Mouse (Mus musculus) left cerebral cortex, postnatal 10 days (tissue): ENCODE measurements around the gene Gm8369. TPM values are rescaled to one million over a fixed set of nuclear protein-coding genes. Genes with fewer than 3 reads are reported as not detected.
"Not testable (repeated sequence)": the region's sequence is repeated elsewhere in the genome, so short reads cannot be mapped to it uniquely, and the experiment has no call there.

ENCODE experiments used
- DNase-seq, 2 experiments: peaks; one replicate each; pipeline ENCODE4 v3.0.0; 2021 to 2022; ENCODE audit warnings: low spot score in 2 of 2, mixed read lengths in 1 of 2; ENCODE audit errors: extremely low spot score in 1 of 2
- intact Hi-C: fragments of 180-260 bp; cut with DNase I; formaldehyde crosslinking; loops from one replicate; pipeline ENCODE4 v1.15.1; 2025
- total RNA-seq, 2 experiments: library from RNA; stranded (reverse); gene quantifications; 2 replicates each; pipeline ENCODE4 v1.2.3; 2021

The Gm8369 gene
- 1 to 10 TPM; 1.0 to 1.1 TPM for total RNA-seq

- intact Hi-C loops, result no loop called here
Observed at GRCm38 (mm10) chr19:11485746-11486145, at the start of gene Gm8369. TSS of gene Gm8369 (plus strand) at chr19:11485938.

GRCm38 (mm10) chr19:11443338-11443737 is 42.4 kb upstream of the Gm8369 start, which contains the start of gene Ms4a4b:
TSS of gene Ms4a4b (plus strand) at chr19:11443553.
- intact Hi-C loops, result no loop called here
- DNase-seq, result no peak

More at GRCm38 (mm10) chr19:11485746-11486145, at the start of gene Gm8369:
- DNase-seq, result peak in 1 of 2 experiments; percentile 34

GRCm38 (mm10) chr19:11443964-11444363 is 41.8 kb upstream of the Gm8369 start:
- DNase-seq, result no peak

GRCm38 (mm10) chr19:11447238-11447637 is 38.5 kb upstream of the Gm8369 start:
- intact Hi-C loops, result no loop called here
- DNase-seq, result no peak

More at GRCm38 (mm10) chr19:11443964-11444363, 41.8 kb upstream of the Gm8369 start:
- intact Hi-C loops, result no loop called here

- DNase-seq, intact Hi-C loops: not testable (repeated sequence)
Observed at GRCm38 (mm10) chr19:11459041-11459440, 26.7 kb upstream of the Gm8369 start.

GRCm38 (mm10) chr19:11464795-11465194 is 20.9 kb upstream of the Gm8369 start:
- DNase-seq, intact Hi-C loops: not testable (repeated sequence)

GRCm38 (mm10) chr19:11466471-11466870 is 19.3 kb upstream of the Gm8369 start:
- intact Hi-C loops, result no loop called here
- DNase-seq, result no peak

- intact Hi-C loops, DNase-seq: not testable (repeated sequence)
Observed at GRCm38 (mm10) chr19:11468361-11468760, 17.4 kb upstream of the Gm8369 start.

GRCm38 (mm10) chr19:11469215-11469614 is 16.5 kb upstream of the Gm8369 start, which contains the start of gene Ms4a6c:
TSS of gene Ms4a6c (plus strand) at chr19:11469366.
- DNase-seq, intact Hi-C loops: not testable (repeated sequence)

- no peak for DNase-seq
- intact Hi-C loops, result no loop called here
Observed at GRCm38 (mm10) chr19:11479714-11480113, 6.0 kb upstream of the Gm8369 start.

GRCm38 (mm10) chr19:11482684-11483083 is 3.1 kb upstream of the Gm8369 start:
- intact Hi-C loops, result no loop called here
- no peak for DNase-seq

GRCm38 (mm10) chr19:11483941-11484340 is 1.8 kb upstream of the Gm8369 start:
- DNase-seq, result no peak

GRCm38 (mm10) chr19:11484388-11484787 is 1.4 kb upstream of the Gm8369 start:
- no peak for DNase-seq

More at GRCm38 (mm10) chr19:11483941-11484340, 1.8 kb upstream of the Gm8369 start:
- intact Hi-C loops, result no loop called here

GRCm38 (mm10) chr19:11485266-11485665 is 472 bp upstream of the Gm8369 start:
- no peak for DNase-seq
- intact Hi-C loops, result no loop called here

More at GRCm38 (mm10) chr19:11484388-11484787, 1.4 kb upstream of the Gm8369 start:
- intact Hi-C loops, result no loop called here

- no peak for DNase-seq
- intact Hi-C loops, result no loop called here
Observed at GRCm38 (mm10) chr19:11486599-11486998, 861 bp downstream of the Gm8369 start.

- no peak for DNase-seq
- intact Hi-C loops, result no loop called here
Observed at GRCm38 (mm10) chr19:11491406-11492189, 5.9 kb downstream of the Gm8369 start.

GRCm38 (mm10) chr19:11492671-11493070 is 6.9 kb downstream of the Gm8369 start:
- DNase-seq, result no peak
- intact Hi-C loops, result no loop called here

- no peak for DNase-seq
Observed at GRCm38 (mm10) chr19:11494519-11494918, 8.8 kb downstream of the Gm8369 start.

GRCm38 (mm10) chr19:11496361-11496760 is 10.6 kb downstream of the Gm8369 start:
- intact Hi-C loops, result no loop called here
- DNase-seq, result no peak

More at GRCm38 (mm10) chr19:11494519-11494918, 8.8 kb downstream of the Gm8369 start:
- intact Hi-C loops, result no loop called here

GRCm38 (mm10) chr19:11497300-11497699 is 11.6 kb downstream of the Gm8369 start:
- DNase-seq, intact Hi-C loops: not testable (repeated sequence)
